Mouse (Mus musculus): ENCODE measurements at regions not wholly inside any gene's neighbourhood (a gene's known extent, or its start where the extent isn't known, plus 50 kb on each side); places are given as distances from the start of the nearest gene placed in this dataset.
A peak's percentile ranks its signal among the peaks of the same experiment; 100 is the strongest.
"Not testable (repeated sequence)": the region's sequence is repeated elsewhere in the genome, so short reads cannot be mapped to it uniquely, and the experiment has no call there.

DNA sequence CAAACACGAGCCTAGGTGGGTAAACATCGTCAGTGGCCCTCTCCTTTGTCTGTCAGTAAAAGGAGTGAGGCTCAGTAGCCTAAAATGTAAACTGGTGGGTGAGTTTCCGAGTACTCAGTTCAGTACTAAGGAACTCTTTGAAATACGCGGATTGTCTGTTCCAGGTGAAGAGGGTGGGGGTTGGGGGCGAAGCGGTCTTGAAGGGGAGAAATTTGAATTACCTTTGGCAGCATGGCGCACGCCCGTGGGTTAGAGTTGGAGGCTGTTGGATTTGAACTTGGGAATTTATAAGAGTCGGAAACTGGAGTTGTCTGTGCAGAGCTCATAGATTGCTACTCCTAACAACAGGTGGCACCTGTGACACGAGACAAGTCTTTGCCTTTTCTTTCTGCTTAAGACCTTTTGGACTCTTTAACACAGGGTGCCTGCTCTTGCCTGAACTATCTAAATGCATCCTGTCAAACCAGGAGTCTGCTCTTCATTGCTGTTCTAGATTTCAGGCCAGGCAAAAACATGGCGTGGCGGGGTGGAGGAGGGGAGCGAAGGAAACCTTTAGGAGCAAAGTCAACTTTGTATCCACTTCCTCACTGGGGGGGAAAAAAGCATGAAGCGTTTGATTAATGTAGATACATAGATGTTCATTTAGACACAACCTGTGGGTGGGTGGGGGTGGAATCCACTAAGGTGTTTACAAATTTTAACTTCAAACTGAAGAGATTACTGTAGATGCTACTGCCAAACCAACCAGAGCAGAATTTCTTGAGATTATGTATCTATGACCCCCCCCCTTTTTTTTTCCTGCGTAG lies 89.0 kb upstream of the Rpl34 start:
- no peak for DNase-seq

DNA sequence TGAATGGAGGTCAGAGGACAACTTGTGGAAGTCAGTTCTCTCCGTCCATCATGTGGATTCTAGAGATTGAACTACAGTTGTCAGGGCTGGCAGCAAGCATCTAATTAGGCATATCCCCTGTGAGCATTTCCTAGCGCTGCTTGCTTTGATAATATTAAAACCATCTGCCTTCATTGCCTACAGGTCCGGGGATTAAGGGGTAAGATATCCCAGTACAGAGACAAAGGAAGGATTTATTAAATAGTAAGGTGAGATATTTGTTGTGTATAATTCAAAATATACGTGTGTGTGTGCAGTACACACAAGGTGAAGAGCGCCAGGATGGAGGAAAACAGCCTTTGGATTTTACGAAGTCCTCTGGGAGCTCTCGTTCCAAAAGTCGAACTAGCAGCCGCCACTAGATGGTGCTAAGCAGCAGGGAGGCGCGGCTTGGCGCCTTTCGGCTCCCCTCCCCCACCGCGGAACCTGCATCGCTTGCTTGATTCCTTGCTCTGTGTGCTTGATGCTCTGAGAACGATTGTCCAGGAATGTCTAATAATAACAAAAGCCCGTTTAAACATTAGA lies 88.4 kb upstream of the Rpl34 start:
- peak; percentile 92 for DNase-seq

DNA sequence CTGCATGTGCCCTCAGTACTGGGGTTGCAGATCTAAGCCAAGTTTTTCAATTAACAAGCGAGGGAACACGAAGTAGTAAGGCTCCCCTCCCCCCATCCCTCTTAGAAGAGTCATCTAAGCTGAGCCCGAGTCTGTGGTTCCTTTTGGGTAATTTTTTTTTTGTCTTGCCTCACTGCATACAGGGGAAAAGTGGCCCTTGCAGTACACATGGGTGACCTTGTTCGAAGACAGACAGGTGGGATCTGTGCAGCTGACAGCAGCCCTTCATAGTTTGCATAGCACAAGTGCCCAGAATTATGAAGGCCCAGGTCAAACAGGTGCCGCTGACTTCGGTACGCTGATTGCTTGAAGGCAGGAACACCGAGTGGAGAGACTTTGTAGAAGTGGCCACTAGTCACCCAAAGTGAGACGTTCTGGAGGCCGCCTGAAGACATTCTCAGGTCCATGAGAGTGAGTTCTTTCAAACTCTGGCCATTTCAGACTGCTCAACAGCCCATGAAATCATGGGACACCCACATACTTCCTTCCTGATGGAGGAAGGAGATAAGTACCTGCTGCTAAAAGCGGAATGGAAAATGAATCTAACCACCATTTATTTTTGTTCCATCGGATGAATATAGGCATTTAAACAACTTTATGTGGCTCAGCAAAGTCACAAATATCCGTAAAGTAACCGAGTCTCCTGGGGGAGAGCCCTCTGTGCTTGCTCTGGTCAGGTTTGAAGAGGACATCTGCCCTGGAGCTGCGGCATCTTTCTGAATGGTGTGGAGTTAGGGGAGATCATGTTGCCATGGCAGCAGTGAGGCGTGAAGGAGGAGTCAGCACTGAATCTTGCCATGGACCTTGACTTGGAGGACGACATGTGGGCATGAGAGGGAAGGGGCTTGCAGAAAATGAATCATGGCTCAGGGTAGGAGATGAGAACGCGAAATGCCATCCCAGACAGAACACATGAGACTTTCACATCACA lies 79.8 kb upstream of the Rpl34 start:
- no peak for DNase-seq

GRCm38 (mm10) chr3:130805345-130805744 lies 75.1 kb upstream of the Rpl34 start:
- no peak for DNase-seq

DNA sequence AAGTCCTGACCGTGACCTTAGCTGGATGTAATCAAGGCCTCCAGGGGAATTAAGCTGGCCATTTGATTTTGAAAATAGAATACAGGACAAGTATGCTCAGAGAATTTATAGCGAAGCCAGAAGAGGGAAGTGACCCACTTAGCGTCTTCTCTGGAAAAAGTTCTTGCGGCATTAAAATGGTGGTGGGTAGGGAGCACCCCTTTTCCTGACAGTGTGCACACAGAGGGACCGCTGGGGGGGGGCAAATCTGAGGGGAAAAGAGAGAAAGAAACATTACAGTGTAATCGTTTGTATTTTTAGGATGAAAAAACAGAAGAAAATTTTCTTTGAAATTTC lies 74.1 kb upstream of the Rpl34 start:
- no peak for DNase-seq

DNA sequence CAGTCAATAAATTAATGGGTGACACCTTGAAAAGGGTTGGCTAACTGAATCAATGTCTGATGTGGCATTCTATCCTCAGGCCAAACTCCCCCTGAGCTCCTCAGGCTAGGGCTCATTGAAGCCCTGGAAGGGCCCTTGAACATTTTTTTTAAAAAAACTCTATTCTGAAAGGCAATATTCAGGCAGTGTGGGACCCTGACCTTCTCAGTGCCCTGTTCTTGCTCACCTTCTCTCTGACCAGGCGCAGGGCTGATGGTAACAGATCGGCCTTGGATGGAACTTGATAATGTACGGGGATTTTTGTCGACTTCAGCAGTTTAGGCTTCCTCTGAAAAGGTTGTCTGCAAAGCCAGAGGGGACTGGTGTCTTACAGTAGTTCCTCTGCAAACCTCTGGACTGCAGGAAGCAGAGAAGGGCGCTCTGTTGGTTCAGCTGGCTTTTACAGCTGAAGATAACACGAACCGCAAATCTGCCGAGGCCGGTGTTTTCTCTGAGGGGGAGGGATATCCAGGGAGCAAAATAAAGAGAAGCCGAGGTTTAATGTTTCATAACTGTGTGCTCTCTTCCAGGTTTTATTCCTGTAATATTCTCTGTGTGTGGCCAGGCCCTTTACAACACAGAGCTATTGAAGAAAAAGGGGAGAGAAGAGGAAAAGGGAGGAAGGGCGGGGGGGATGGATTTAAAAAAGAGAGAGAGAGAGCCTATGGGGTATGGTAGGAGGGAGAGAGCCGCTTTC lies 73.6 kb upstream of the Rpl34 start:
- no peak for DNase-seq

DNA sequence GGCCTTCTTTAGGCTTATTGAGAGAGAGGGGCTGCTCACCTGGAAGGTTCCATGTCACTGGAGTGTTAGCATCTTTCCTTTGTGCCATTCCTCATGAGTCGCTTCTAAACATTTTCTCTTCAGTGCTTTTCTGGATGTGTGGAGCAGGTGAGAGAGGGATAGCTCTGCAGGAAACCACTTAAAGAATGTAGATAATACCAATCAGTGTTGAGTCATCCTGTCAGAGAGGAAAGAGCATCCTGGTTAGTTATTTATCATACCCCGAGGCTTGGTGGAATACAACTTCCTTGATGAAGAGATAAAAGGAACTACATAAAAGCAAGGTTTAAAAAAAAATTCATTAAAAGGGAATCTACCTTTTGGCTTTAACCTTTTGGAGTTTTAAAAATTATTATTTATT lies 69.8 kb upstream of the Rpl34 start:
- DNase-seq, result no peak

DNA sequence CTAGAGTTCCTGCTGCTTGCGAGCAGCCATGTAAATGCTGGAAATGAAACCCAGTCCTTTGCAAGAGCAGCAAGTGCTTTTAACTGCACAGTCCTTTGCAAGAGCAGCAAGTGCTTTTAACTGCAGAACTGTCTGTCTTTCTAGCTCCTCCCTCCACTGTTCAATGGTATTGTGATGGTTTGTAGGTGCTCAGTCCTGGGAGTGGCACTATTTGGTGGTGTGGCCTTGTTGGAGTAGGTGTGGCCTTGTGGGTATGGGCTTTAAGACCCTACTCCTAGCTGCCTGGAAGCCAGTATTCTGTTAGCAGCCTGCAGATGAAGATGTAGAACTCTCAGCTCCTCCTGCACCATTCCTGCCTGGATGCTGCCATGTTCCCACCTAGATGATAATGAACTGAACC lies 67.8 kb upstream of the Rpl34 start:
- not testable (repeated sequence) for DNase-seq

DNA sequence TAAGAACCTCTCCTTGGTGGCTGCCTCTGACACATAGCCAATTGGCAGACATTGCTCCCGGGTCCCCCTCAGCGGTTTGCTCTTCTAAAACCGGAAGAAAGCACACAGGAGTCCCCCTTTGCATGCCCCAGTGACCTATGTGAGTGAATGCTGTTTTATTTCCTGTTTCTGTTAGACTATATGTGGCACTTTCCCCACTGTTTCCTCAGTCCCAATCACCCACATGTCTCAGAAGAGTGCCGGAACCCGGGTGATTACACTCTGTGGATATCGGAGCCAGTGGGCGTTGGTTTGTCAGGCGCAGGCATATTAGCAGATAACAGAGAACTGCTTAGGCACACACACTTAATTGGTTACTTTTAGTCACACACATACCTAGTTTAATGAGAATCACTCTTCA lies 66.3 kb upstream of the Rpl34 start:
- no peak for DNase-seq

DNA sequence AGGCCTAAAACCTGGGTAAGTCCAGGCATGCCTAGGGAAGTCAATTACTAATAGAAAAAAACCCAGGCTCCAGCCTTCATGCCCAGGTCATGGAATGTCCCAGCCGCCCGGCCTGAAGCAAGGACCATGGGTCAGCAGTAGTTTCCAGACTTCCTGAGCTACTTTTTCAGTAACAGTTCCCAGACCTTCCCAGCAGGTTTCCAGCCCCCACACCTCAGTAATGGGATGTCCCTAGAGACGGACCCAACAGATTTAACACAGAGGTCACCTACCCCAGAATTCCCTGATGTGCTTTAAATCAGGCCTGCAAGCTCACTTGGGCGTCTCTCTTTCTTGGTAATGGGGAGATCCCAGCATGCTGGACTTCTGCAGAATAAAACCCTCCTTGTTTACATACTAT lies 65.2 kb upstream of the Rpl34 start:
- DNase-seq, result no peak

DNA sequence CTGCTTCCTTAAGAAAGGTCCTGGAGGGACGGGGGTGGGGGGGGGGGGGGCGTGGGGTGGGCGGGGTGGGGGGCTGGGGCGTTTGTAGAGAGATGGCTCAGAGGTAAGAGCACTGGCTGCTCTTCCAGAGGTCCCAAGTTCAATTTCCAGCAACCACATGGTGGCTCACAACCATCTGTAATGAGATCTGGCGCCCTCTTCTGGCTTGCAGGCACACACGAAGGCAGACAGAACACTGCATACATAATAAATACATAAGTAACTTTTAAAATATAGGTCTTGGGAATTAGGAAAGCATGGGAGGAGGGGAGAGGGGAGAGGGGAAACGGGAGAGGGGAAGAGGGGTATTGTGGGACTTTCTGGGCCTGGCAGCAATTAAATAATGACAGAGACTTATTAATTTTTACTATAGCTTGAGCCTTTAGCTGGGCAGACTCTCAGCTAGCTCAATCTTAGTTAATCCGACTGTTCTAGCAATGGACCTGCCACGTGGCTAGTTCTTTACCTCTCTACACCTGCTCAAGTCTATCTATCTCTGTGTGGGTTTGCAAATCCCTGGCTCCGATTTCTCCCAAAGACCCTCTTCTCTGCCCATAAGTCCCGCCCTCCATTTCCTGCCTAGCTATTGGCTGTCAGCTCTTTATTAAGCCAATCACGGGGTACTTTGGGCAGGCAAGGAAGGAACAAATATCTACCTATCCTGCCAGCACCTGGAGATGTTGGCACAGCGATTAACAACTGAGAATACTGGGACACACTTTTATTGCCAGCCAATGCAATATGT lies 64.1 kb upstream of the Rpl34 start:
- DNase-seq, result no peak

DNA sequence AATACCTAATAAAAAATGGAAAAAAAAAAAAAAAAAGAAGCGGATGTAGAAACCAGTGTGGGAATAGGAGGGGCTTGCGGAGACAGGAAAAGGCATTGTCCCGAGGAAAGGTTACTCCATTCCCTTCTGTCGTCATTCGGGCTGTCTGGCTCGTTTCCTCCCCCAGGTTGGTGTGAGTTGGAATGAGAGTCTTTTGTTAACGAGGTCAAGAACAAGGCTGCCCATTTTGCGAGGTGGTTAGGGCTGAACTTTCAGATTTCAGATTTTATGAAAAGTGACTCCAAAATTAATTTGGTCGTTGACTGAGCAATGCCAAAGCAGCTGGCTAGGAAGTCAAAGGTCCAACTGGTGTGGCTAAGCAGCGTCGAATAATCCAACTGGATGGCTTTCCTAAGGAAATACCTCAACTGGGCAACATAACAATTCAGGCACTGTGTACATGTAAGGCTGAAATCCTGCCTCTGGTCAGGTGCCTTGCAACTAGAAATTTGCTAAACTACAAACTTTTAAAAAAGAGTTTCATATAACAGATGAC lies 50.6 kb upstream of the Rpl34 start:
- no peak for DNase-seq
